Mouse (Mus musculus) embryonic facial prominence, embryonic 15.5 days (tissue): ENCODE results near the gene Slc17a7. TPM values are rescaled to one million over a fixed set of nuclear protein-coding genes. Genes with fewer than 3 reads are reported as not detected.

Experiments used
- ATAC-seq: fragments of 200-750 bp; cut with Nextera tagmentation; 2 replicates; pipeline ENCODE4 v1.8.0; 2017; ENCODE audit warnings: low read depth, moderate TSS enrichment; ENCODE audit not compliant: insufficient number of reproducible peaks, low FRiP score, low TSS enrichment
- H3K27ac ChIP-seq: fragments of 300-500 bp; sonication (generic); replicated peaks from 2 replicates; pipeline ENCODE4 v1.5.1; 2015; ENCODE audit warnings: mild to moderate bottlenecking, inconsistent platforms
- H3K27me3 ChIP-seq: fragments of 300-500 bp; sonication (generic); 2 replicates; pipeline ENCODE4 v1.6.1; 2015; ENCODE audit warnings: inconsistent platforms
- H3K36me3 ChIP-seq: fragments of 300-500 bp; sonication (generic); 2 replicates; pipeline ENCODE4 v1.6.1; 2015; ENCODE audit warnings: mild to moderate bottlenecking, inconsistent platforms
- H3K4me1 ChIP-seq: fragments of 300-500 bp; sonication (generic); 2 replicates; pipeline ENCODE4 v1.6.1; 2015; ENCODE audit warnings: inconsistent platforms
- H3K4me2 ChIP-seq: fragments of 300-500 bp; sonication (generic); replicated peaks from 2 replicates; pipeline ENCODE4 v1.6.1; 2015; ENCODE audit warnings: mild to moderate bottlenecking, inconsistent platforms
- H3K4me3 ChIP-seq: fragments of 300-500 bp; sonication (generic); replicated peaks from 2 replicates; pipeline ENCODE4 v1.5.1; 2015; ENCODE audit warnings: mild to moderate bottlenecking, inconsistent platforms
- H3K9ac ChIP-seq: fragments of 300-500 bp; sonication (generic); 2 replicates; pipeline ENCODE4 v1.6.1; 2015; ENCODE audit warnings: inconsistent platforms
- H3K9me3 ChIP-seq: fragments of 300-500 bp; sonication (generic); replicated peaks from 2 replicates; pipeline ENCODE4 v1.6.1; 2016; ENCODE audit warnings: inconsistent platforms
- WGBS: fragments of 180-500 bp; shearing (Covaris S2); methylation state at CpG from one replicate; pipeline ENCODE4 v1.1.7; 2015; 5-methylcytosine and 5-hydroxymethylcytosine counted together
- polyA plus RNA-seq: library from polyadenylated mRNA; unstranded; fragments of >200 nt; fragmentation: Nextera tagmentation; extraction: Ambion mirVana; gene quantifications from 2 replicates; pipeline ENCODE4 v1.2.1, GENCODE M21; 2015

Gene Slc17a7
- polyA plus RNA-seq, 1 experiment from 2014 or later, result 0.33 TPM

GRCm38 (mm10) chr7:45157459-45157858, 6.3 kb upstream of the Slc17a7 start:
- Histone ChIP-seq H3K9me3 (no peaks in the 10 kb centered on the region), H3K27me3 (peaks cover 1% of the 10 kb centered on the region; the same call in 1 of the 2 replicates), H3K27ac (no peak overlapping the region), H3K4me1 (peaks cover 19% of the 10 kb centered on the region), H3K4me2 (no peak overlapping the region), H3K4me3 (no peak overlapping the region), H3K9ac (no peak overlapping the region), H3K36me3 (peaks cover 31% of the 10 kb centered on the region)
- 80% methylated on average over 14 of the region's 14 CpGs for WGBS
- no peak for ATAC-seq

GRCm38 (mm10) chr7:45158991-45159390, 4.8 kb upstream of the Slc17a7 start:
- WGBS, result 93% methylated on average over 6 of the region's 6 CpGs
- no peak for ATAC-seq

GRCm38 (mm10) chr7:45160316-45160800, 3.4 kb upstream of the Slc17a7 start:
- 91% methylated on average over 6 of the region's 6 CpGs for WGBS
- Histone ChIP-seq H3K4me3 (no peak overlapping the region), H3K9me3 (no peaks in the 10 kb centered on the region), H3K27ac (no peak overlapping the region), H3K9ac (no peak overlapping the region), H3K27me3 (peaks cover 30% of the 10 kb centered on the region), H3K4me1 (peaks cover 24% of the 10 kb centered on the region), H3K4me2 (no peak overlapping the region), H3K36me3 (peaks cover 31% of the 10 kb centered on the region)
- no peak for ATAC-seq

More at GRCm38 (mm10) chr7:45158991-45159390, 4.8 kb upstream of the Slc17a7 start:
- no peak overlapping the region for H3K27ac ChIP-seq
- H3K4me2 ChIP-seq, result no peak overlapping the region
- H3K4me1 ChIP-seq, result peaks cover 28% of the 10 kb centered on the region
- no peak overlapping the region for H3K9ac ChIP-seq
- peaks cover 31% of the 10 kb centered on the region for H3K36me3 ChIP-seq
- H3K9me3 ChIP-seq, result no peaks in the 10 kb centered on the region
- no peak overlapping the region for H3K4me3 ChIP-seq
- peaks cover 17% of the 10 kb centered on the region for H3K27me3 ChIP-seq

GRCm38 (mm10) chr7:45160866-45161265, 2.9 kb upstream of the Slc17a7 start:
- WGBS, result 91% methylated on average over 3 of the region's 3 CpGs

GRCm38 (mm10) chr7:45161612-45162473, 1.9 kb upstream of the Slc17a7 start:
- Histone ChIP-seq H3K9ac (no peak overlapping the region), H3K4me3 (peak overlapping the region; percentile 47), H3K27me3 (peaks cover 45% of the 10 kb centered on the region), H3K4me2 (peak overlapping the region; percentile 81), H3K4me1 (peaks cover 21% of the 10 kb centered on the region), H3K27ac (peak overlapping the region; percentile 55), H3K36me3 (peaks cover 27% of the 10 kb centered on the region), H3K9me3 (no peaks in the 10 kb centered on the region)
- WGBS, result 3% methylated on average over 35 of the region's 35 CpGs
- ATAC-seq, result peak; percentile 89

More at GRCm38 (mm10) chr7:45160866-45161265, 2.9 kb upstream of the Slc17a7 start:
- Histone ChIP-seq H3K4me3 (no peak overlapping the region), H3K27ac (no peak overlapping the region), H3K9ac (no peak overlapping the region), H3K36me3 (peaks cover 31% of the 10 kb centered on the region), H3K4me2 (no peak overlapping the region), H3K4me1 (peaks cover 21% of the 10 kb centered on the region), H3K9me3 (no peaks in the 10 kb centered on the region), H3K27me3 (peaks cover 35% of the 10 kb centered on the region)
- ATAC-seq, result no peak

GRCm38 (mm10) chr7:45162551-45162950, 1.2 kb upstream of the Slc17a7 start:
- Histone ChIP-seq H3K9ac (no peak overlapping the region), H3K4me1 (peaks cover 21% of the 10 kb centered on the region), H3K4me2 (peak overlapping the region; percentile 81), H3K27ac (no peak overlapping the region), H3K36me3 (peaks cover 27% of the 10 kb centered on the region), H3K9me3 (no peaks in the 10 kb centered on the region), H3K27me3 (peaks cover 52% of the 10 kb centered on the region), H3K4me3 (peak overlapping the region; percentile 47)
- no peak for ATAC-seq
- 21% methylated on average over 6 of the region's 6 CpGs for WGBS

- 0 out of 2 replicates have a peak overlapping the region, but pooled peaks have one; percentile 81 for H3K4me2 ChIP-seq
- no peak overlapping the region for H3K9ac ChIP-seq
- 73% methylated on average over 9 of the region's 9 CpGs for WGBS
- peak overlapping the region; percentile 47; the same call in 1 of the 2 replicates for H3K4me3 ChIP-seq
- peaks cover 26% of the 10 kb centered on the region for H3K36me3 ChIP-seq
- H3K9me3 ChIP-seq, result no peaks in the 10 kb centered on the region
- H3K4me1 ChIP-seq, result peaks cover 21% of the 10 kb centered on the region
- ATAC-seq, result no peak
- H3K27ac ChIP-seq, result no peak overlapping the region
- peaks cover 58% of the 10 kb centered on the region for H3K27me3 ChIP-seq
Observed at GRCm38 (mm10) chr7:45162996-45163615, 643 bp upstream of the Slc17a7 start.

GRCm38 (mm10) chr7:45164833-45165232, 1.1 kb downstream of the Slc17a7 start:
- Histone ChIP-seq H3K4me1 (peaks cover 28% of the 10 kb centered on the region), H3K27me3 (peaks cover 75% of the 10 kb centered on the region), H3K27ac (no peak overlapping the region), H3K9ac (no peak overlapping the region), H3K4me2 (no peak overlapping the region), H3K36me3 (peaks cover 10% of the 10 kb centered on the region; the same call in 1 of the 2 replicates), H3K4me3 (no peak overlapping the region), H3K9me3 (peaks cover 5% of the 10 kb centered on the region)
- 62% methylated on average over 5 of the region's 5 CpGs for WGBS
- ATAC-seq, result no peak

- H3K27me3 ChIP-seq, result peaks cover 77% of the 10 kb centered on the region
- WGBS, result 41% methylated on average over 11 of the region's 11 CpGs
- no peak overlapping the region for H3K4me3 ChIP-seq
- no peak overlapping the region for H3K27ac ChIP-seq
- H3K9ac ChIP-seq, result no peak overlapping the region
- no peak overlapping the region for H3K4me2 ChIP-seq
- H3K4me1 ChIP-seq, result peaks cover 28% of the 10 kb centered on the region
- peaks cover 11% of the 10 kb centered on the region for H3K9me3 ChIP-seq
- no peak for ATAC-seq
- H3K36me3 ChIP-seq, result 0 out of 2 replicates have a peak, but pooled peaks cover 2% of the 10 kb centered on the region
Observed at GRCm38 (mm10) chr7:45165701-45166100, 2.0 kb downstream of the Slc17a7 start.

- H3K9me3 ChIP-seq, result peaks cover 11% of the 10 kb centered on the region
- no peak overlapping the region for H3K4me2 ChIP-seq
- H3K9ac ChIP-seq, result no peak overlapping the region
- WGBS, result 27% methylated on average over 10 of the region's 10 CpGs
- H3K36me3 ChIP-seq, result no peaks in the 10 kb centered on the region
- H3K27ac ChIP-seq, result no peak overlapping the region
- H3K4me3 ChIP-seq, result no peak overlapping the region
- no peak for ATAC-seq
- peaks cover 90% of the 10 kb centered on the region for H3K27me3 ChIP-seq
- peaks cover 23% of the 10 kb centered on the region for H3K4me1 ChIP-seq
Observed at GRCm38 (mm10) chr7:45166950-45167401, 3.2 kb downstream of the Slc17a7 start.

GRCm38 (mm10) chr7:45167761-45168445, 4.2 kb downstream of the Slc17a7 start:
- ATAC-seq, result no peak
- Histone ChIP-seq H3K27me3 (peaks cover 90% of the 10 kb centered on the region), H3K4me1 (peaks cover 15% of the 10 kb centered on the region), H3K4me3 (no peak overlapping the region), H3K4me2 (no peak overlapping the region), H3K27ac (no peak overlapping the region), H3K9ac (no peak overlapping the region), H3K9me3 (peaks cover 11% of the 10 kb centered on the region), H3K36me3 (no peaks in the 10 kb centered on the region)
- under 1% methylated on average over 19 of the region's 19 CpGs for WGBS
